In the genomic region with DNA sequence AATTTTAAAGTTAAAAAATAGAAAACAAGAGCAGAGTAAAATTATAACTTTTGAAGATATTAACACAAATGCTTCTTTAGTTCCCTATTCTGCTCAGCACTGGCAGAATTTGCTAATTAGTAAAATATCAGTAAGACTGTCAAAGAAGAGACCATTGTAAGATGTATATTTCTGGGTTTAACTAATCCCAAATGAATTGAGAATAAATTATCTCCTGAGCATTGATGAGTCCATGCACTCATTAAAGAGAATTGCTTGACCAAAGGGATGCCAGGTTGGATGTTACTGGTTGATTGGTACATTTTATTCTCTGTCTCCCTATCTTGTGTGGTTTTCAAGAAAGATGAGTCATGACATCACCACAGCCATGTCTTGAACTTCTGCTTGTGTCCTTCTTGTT, we compare ENCODE assay signal across 12 mouse cellular contexts.
"Had no signal": no experiment of that assay in that cellular context is flagged by ENCODE, and none has a peak within 500 bp of the region (broad histone marks: within the 10 kb centered on the region; RNA-seq: fewer than 3 reads in every experiment).

A gene (plus strand): TSS at position 301 of the 400 bp plus-strand sequence.

- DNase-seq: left cerebral cortex, postnatal 4 days; liver; liver, embryonic 13.5 days; liver, postnatal 0 days; lung, adult 18-20 months; lung, adult 2 months; lung, embryonic 14.5 days; lung, postnatal 10 days; lung, postnatal 14 days; lung, postnatal 36 days; lung, postnatal 4 days; midbrain, embryonic 14.5 days had no signal
